ENCODE assay signal across 8 mouse cellular contexts in the genomic region with DNA sequence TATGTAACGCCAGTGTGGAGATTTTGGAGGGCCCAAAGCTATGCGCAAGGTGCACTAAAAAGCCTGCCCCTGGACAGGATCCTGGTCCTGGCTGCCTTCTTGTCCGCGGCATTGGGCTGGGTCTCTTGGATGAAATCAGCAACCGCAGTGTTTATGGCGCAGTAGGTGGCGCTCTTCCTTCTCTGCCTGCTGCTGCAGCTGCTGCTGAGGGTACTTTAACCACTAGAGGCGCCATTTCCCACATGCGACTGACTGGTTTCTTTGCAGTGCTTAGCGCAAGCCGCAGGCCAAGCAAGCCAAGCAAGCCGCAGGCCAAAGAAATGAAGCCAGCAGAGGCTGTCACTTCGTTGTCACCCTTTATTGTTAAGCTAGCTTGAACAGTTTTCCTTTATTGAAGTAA. TPM values are rescaled to one million over a fixed set of nuclear protein-coding genes. Genes with fewer than 3 reads are reported as not detected.
DNase-seq lines count a peak whose midpoint lies in the region; ATAC-seq lines count a peak whose summit lies in the region.

No protein-coding gene starts in this region.

- H3K9ac ChIP-seq in intestine, embryonic 14.5 days (ENCODE audit: low read length), result peak overlapping the region; percentile 96

- H3K4me3 ChIP-seq in intestine, embryonic 14.5 days (ENCODE audit: low read depth, low read length), result peak overlapping the region; percentile 97

- no peaks in the 10 kb centered on the region for H3K9me3 ChIP-seq in intestine, embryonic 14.5 days (ENCODE audit: control insufficient read depth, low read length)

- peaks cover 17% of the 10 kb centered on the region for H3K4me1 ChIP-seq in intestine, embryonic 14.5 days (replicated peaks; ENCODE audit: control insufficient read depth, insufficient read depth, low read length)

- peak; percentile 10; the same call in 1 of the 2 replicates for ATAC-seq in intestine, embryonic 14.5 days (replicated peaks; ENCODE audit: low FRiP score, low TSS enrichment, low read depth)

- WGBS in intestine, embryonic 14.5 days, result 2% methylated on average over 13 of the region's 13 CpGs

- peak; percentile 93 for DNase-seq in adrenal gland, adult 2 months
- DNase-seq in embryo, embryonic 11 days, result peak; percentile 96
- peak; percentile 88 for DNase-seq in gastrocnemius, postnatal 25 days
- DNase-seq in intestine, embryonic 14.5 days (ENCODE audit: low spot score), result peak; percentile 94
- peak; percentile 97 to 98 for DNase-seq in left cerebral cortex, postnatal 25 days (ENCODE audit: low spot score in 2 of 2)
- DNase-seq in mesoderm, embryonic 11.5 days (ENCODE audit: low read depth, low spot score), result peak; percentile 98
- DNase-seq in right cerebral cortex, postnatal 25 days, result peak; percentile 91
- DNase-seq in urinary bladder, postnatal 36 days (ENCODE audit: low spot score in 2 of 2), result peak; percentile 87 to 93

- no peak overlapping the region for H3K27ac ChIP-seq in intestine, embryonic 14.5 days (ENCODE audit: low read depth)

- H3K27me3 ChIP-seq in intestine, embryonic 14.5 days (replicated peaks; ENCODE audit: control insufficient read depth, insufficient read depth, low read length), result no peaks in the 10 kb centered on the region

- intact Hi-C loops in left cerebral cortex, postnatal 25 days (cut with DNase I), result loop anchor here (1.0 to 10.0 kb wide), 6 partner anchors 90 to 369 kb away; a partner anchor contains a TSS

- H3K36me3 ChIP-seq in intestine, embryonic 14.5 days (ENCODE audit: control insufficient read depth, insufficient read depth, low read length), result peaks cover 47% of the 10 kb centered on the region

- H3K4me2 ChIP-seq in intestine, embryonic 14.5 days (ENCODE audit: low read length), result peak overlapping the region; percentile 92

RNA-seq across cellular contexts. Expression of a gene that starts 2.6 kb away (rescaled TPM):
- total RNA-seq in adrenal gland, adult 2 months (2021), result 100 to 1,000 TPM; 404 to 437 TPM
- 370 and 455 TPM in 2 replicates for polyA plus RNA-seq in adrenal gland, adult 2 months (2012; rRNA removed)
- total RNA-seq in gastrocnemius, postnatal 25 days (2021), result 100 to 1,000 TPM; 351 to 515 TPM
- polyA plus RNA-seq in intestine, embryonic 14.5 days (2014; fragmentation: Nextera tagmentation; extraction: Ambion mirVana), result 1,929 and 1,989 TPM in 2 replicates
- 1,000 to 10,000 TPM; 2,231 to 2,341 TPM for total RNA-seq in left cerebral cortex, postnatal 25 days (2021)

RNA-seq across cellular contexts. Expression of a gene that starts 42.4 kb away (rescaled TPM):
- total RNA-seq in adrenal gland, adult 2 months (2021), result 10 to 100 TPM; 12.8 to 17.2 TPM
- polyA plus RNA-seq in adrenal gland, adult 2 months (2012; rRNA removed), result 4.6 and 4.8 TPM in 2 replicates
- total RNA-seq in gastrocnemius, postnatal 25 days (2021), result 1 to 10 TPM; 5.7 to 6.5 TPM
- 13.7 and 14.4 TPM in 2 replicates for polyA plus RNA-seq in intestine, embryonic 14.5 days (2014; fragmentation: Nextera tagmentation; extraction: Ambion mirVana)
- 10 to 100 TPM; 19.2 to 19.6 TPM for total RNA-seq in left cerebral cortex, postnatal 25 days (2021)

Comparison
In these comparisons a context has a peak if more than half of its experiments do, and no peak if none do; other contexts are left out.
1. RNA of a gene that starts 2.6 kb away (total RNA-seq): 2,231 to 2,341 TPM in left cerebral cortex, postnatal 25 days; 351 to 515 TPM in gastrocnemius, postnatal 25 days and 404 to 437 TPM in adrenal gland, adult 2 months; every median in the first group is over 4 times any median in the second.
2. Peak in every context shown above with its lines, with median percentiles within 50 percentile points of each other: DNase-seq.